Mouse (Mus musculus) erythroblast, embryonic 14.5 days (primary cell): ENCODE data around the gene Aqp11. TPM values are rescaled to one million over a fixed set of nuclear protein-coding genes. Genes with fewer than 3 reads are reported as not detected.

Experiments used
- H3K27me3 ChIP-seq: 2 replicates; pipeline ENCODE4 v1.6.1; 2012; ENCODE audit warnings: inconsistent platforms; ENCODE audit not compliant: control insufficient read depth
- H3K36me3 ChIP-seq: 2 replicates; pipeline ENCODE4 v1.6.1; 2012; ENCODE audit warnings: mild to moderate bottlenecking, inconsistent platforms; ENCODE audit not compliant: control insufficient read depth
- H3K4me1 ChIP-seq: 2 replicates; pipeline ENCODE4 v1.6.1; 2012; ENCODE audit warnings: inconsistent platforms; ENCODE audit not compliant: control insufficient read depth
- H3K4me3 ChIP-seq: replicated peaks from 2 replicates; pipeline ENCODE3; 2012; ENCODE audit warnings: moderate library complexity, mild to moderate bottlenecking, inconsistent platforms
- H3K9me3 ChIP-seq: 2 replicates; pipeline ENCODE4 v1.6.1; 2012; ENCODE audit warnings: low read length, inconsistent platforms, mixed read lengths; ENCODE audit not compliant: control insufficient read depth
- GATA1 ChIP-seq: IDR thresholded peaks from 2 replicates; pipeline ENCODE4 v1.6.1; 2012; ENCODE audit warnings: low read length, inconsistent platforms, mixed read lengths
- TAL1 ChIP-seq: IDR thresholded peaks from 3 replicates; pipeline ENCODE4 v1.6.1; 2012; ENCODE audit warnings: low read length, inconsistent platforms, mixed read lengths
- polyA plus RNA-seq: library from polyadenylated mRNA; stranded (reverse); fragments of >175 nt; gene quantifications from 2 replicates; pipeline ENCODE4 v1.2.3, GENCODE M21; 2012

The Aqp11 gene
- polyA plus RNA-seq, 1 experiment: 0.13 TPM

- TF ChIP-seq GATA1 (no peak), TAL1 (no peak)
- Histone ChIP-seq H3K4me1 (peaks cover 22% of the 10 kb centered on the region), H3K9me3 (no peaks in the 10 kb centered on the region), H3K27me3 (no peaks in the 10 kb centered on the region), H3K36me3 (no peaks in the 10 kb centered on the region), H3K4me3 (no peak overlapping the region)
These were observed 30.9 kb upstream of the Aqp11 start for GRCm38 (mm10) chr7:97769020-97769419.

- H3K4me1 ChIP-seq: peaks cover 22% of the 10 kb centered on the region
- H3K9me3 ChIP-seq: no peaks in the 10 kb centered on the region
- H3K27me3 ChIP-seq: no peaks in the 10 kb centered on the region
- no peaks in the 10 kb centered on the region for H3K36me3 ChIP-seq
- no peak for TF ChIP-seq TAL1
- TF ChIP-seq GATA1: no peak
- H3K4me3 ChIP-seq: no peak overlapping the region
These were observed 29.8 kb upstream of the Aqp11 start for GRCm38 (mm10) chr7:97767841-97768240.

- H3K4me3 ChIP-seq: no peak overlapping the region
- peaks cover 22% of the 10 kb centered on the region for H3K4me1 ChIP-seq
- H3K9me3 ChIP-seq: no peaks in the 10 kb centered on the region
- H3K36me3 ChIP-seq: no peaks in the 10 kb centered on the region
- no peak for TF ChIP-seq TAL1
- TF ChIP-seq GATA1: no peak
- H3K27me3 ChIP-seq: no peaks in the 10 kb centered on the region
These were observed 28.5 kb upstream of the Aqp11 start for GRCm38 (mm10) chr7:97766406-97767166.

- no peak overlapping the region for H3K4me3 ChIP-seq
- TF ChIP-seq GATA1 (no peak), TAL1 (no peak)
- H3K27me3 ChIP-seq: no peaks in the 10 kb centered on the region
- H3K4me1 ChIP-seq: peaks cover 22% of the 10 kb centered on the region
- no peaks in the 10 kb centered on the region for H3K36me3 ChIP-seq
- H3K9me3 ChIP-seq: no peaks in the 10 kb centered on the region
These were observed 27.9 kb upstream of the Aqp11 start for GRCm38 (mm10) chr7:97765963-97766347.

- TF ChIP-seq GATA1: no peak
- TF ChIP-seq TAL1: no peak
- Histone ChIP-seq H3K9me3 (no peaks in the 10 kb centered on the region), H3K27me3 (no peaks in the 10 kb centered on the region), H3K4me3 (no peak overlapping the region), H3K36me3 (no peaks in the 10 kb centered on the region), H3K4me1 (peaks cover 22% of the 10 kb centered on the region)
These were observed 27.3 kb upstream of the Aqp11 start for GRCm38 (mm10) chr7:97765181-97765962.

- H3K27me3 ChIP-seq: no peaks in the 10 kb centered on the region
- no peaks in the 10 kb centered on the region for H3K36me3 ChIP-seq
- H3K4me3 ChIP-seq: no peak overlapping the region
- TF ChIP-seq GATA1 (no peak), TAL1 (no peak)
- H3K4me1 ChIP-seq: peaks cover 22% of the 10 kb centered on the region
- H3K9me3 ChIP-seq: no peaks in the 10 kb centered on the region
These were observed 26.5 kb upstream of the Aqp11 start for GRCm38 (mm10) chr7:97764591-97764990.

GRCm38 (mm10) chr7:97756967-97757881, 19.1 kb upstream of the Aqp11 start:
- Histone ChIP-seq H3K9me3 (no peaks in the 10 kb centered on the region), H3K27me3 (no peaks in the 10 kb centered on the region), H3K36me3 (no peaks in the 10 kb centered on the region), H3K4me1 (no peaks in the 10 kb centered on the region), H3K4me3 (no peak overlapping the region)
- no peak for TF ChIP-seq GATA1
- no peak for TF ChIP-seq TAL1

- Histone ChIP-seq H3K4me3 (peak overlapping the region; percentile 68), H3K36me3 (no peaks in the 10 kb centered on the region), H3K4me1 (peaks cover 48% of the 10 kb centered on the region), H3K9me3 (no peaks in the 10 kb centered on the region), H3K27me3 (no peaks in the 10 kb centered on the region)
- no peak for TF ChIP-seq GATA1
- no peak for TF ChIP-seq TAL1
These were observed 11.4 kb upstream of the Aqp11 start for GRCm38 (mm10) chr7:97749207-97750190.
